23 mouse cellular contexts compared by ENCODE assay signal in the genomic region with DNA sequence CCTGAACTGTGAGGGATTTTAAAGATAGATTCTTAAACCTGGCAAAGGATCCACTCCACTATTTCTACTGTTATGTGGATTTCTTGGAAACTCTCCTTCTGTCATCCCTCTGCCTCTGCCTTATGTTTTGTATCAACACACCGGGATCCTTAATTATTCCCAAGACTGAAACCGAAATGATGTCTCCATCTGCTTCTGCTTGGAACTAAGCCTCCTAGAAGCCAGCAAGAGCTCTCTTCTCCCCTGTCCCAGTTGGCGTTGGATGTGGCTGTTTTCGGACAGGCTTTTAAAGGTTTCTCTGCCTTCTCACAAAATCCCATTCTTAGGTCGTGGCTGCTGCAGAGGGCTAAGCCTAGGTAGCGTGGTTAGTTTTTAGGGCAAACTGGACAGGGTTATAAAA.
DNase-seq lines count a peak whose midpoint lies in the region; ATAC-seq lines count a peak whose summit lies in the region.
"Had no signal": no experiment of that assay in that cellular context is flagged by ENCODE, and none has a peak within 500 bp of the region (broad histone marks: within the 10 kb centered on the region; RNA-seq: fewer than 3 reads in every experiment).

No protein-coding gene starts in this region.

- H3K4me2 ChIP-seq in forebrain, embryonic 13.5 days = no peak overlapping the region
- no peak overlapping the region for H3K4me2 ChIP-seq in forebrain, embryonic 12.5 days
- H3K4me2 ChIP-seq: embryonic facial prominence, embryonic 12.5 days; neural tube, embryonic 13.5 days had no signal

- ATAC-seq in forebrain, embryonic 13.5 days = peak; percentile 41; the same call in 1 of the 2 replicates
- ATAC-seq in forebrain, embryonic 12.5 days (ENCODE audit: low FRiP score) = no peak
- ATAC-seq: activated CD4-positive, CD25-positive, alpha-beta regulatory T cell, adult 4 months had no signal

- WGBS in forebrain, embryonic 13.5 days = 83% methylated on average over 6 of the region's 6 CpGs
- WGBS in forebrain, embryonic 12.5 days = 84% methylated on average over 6 of the region's 6 CpGs

- no peaks in the 10 kb centered on the region for H3K36me3 ChIP-seq in forebrain, embryonic 13.5 days (ENCODE audit: poor library complexity, severe bottlenecking)
- no peaks in the 10 kb centered on the region for H3K36me3 ChIP-seq in forebrain, embryonic 12.5 days (replicated peaks)
- H3K36me3 ChIP-seq: embryonic facial prominence, embryonic 12.5 days; G1E; heart, embryonic 10.5 days; limb, embryonic 10.5 days; neural tube, embryonic 13.5 days had no signal

- H3K27ac ChIP-seq in forebrain, embryonic 13.5 days = no peak overlapping the region
- no peak overlapping the region for H3K27ac ChIP-seq in forebrain, embryonic 12.5 days
- H3K27ac ChIP-seq: embryonic facial prominence, embryonic 12.5 days; heart, embryonic 10.5 days; kidney, postnatal 0 days; limb, embryonic 10.5 days; neural tube, embryonic 13.5 days had no signal

- H3K9ac ChIP-seq in forebrain, embryonic 13.5 days = no peak overlapping the region
- no peak overlapping the region for H3K9ac ChIP-seq in forebrain, embryonic 12.5 days
- H3K9ac ChIP-seq: embryonic facial prominence, embryonic 12.5 days; neural tube, embryonic 13.5 days had no signal

- no peaks in the 10 kb centered on the region for H3K4me1 ChIP-seq in forebrain, embryonic 13.5 days
- no peaks in the 10 kb centered on the region for H3K4me1 ChIP-seq in forebrain, embryonic 12.5 days
- H3K4me1 ChIP-seq: embryonic facial prominence, embryonic 12.5 days; heart, embryonic 10.5 days; megakaryocyte, embryonic 14.5 days; neural tube, embryonic 13.5 days had no signal

- no peak overlapping the region for H3K4me3 ChIP-seq in forebrain, embryonic 13.5 days
- no peak overlapping the region for H3K4me3 ChIP-seq in forebrain, embryonic 12.5 days (replicated peaks)
- H3K4me3 ChIP-seq: embryonic facial prominence, embryonic 12.5 days; erythroblast, embryonic 14.5 days; heart, embryonic 10.5 days; limb, embryonic 10.5 days; megakaryocyte, embryonic 14.5 days; neural tube, embryonic 13.5 days had no signal

- H3K9me3 ChIP-seq in forebrain, embryonic 13.5 days (replicated peaks) = no peaks in the 10 kb centered on the region
- no peaks in the 10 kb centered on the region for H3K9me3 ChIP-seq in forebrain, embryonic 12.5 days
- H3K9me3 ChIP-seq: embryonic facial prominence, embryonic 12.5 days; G1E; heart, embryonic 10.5 days; limb, embryonic 10.5 days; neural tube, embryonic 13.5 days had no signal

- no peaks in the 10 kb centered on the region for H3K27me3 ChIP-seq in forebrain, embryonic 13.5 days
- H3K27me3 ChIP-seq in forebrain, embryonic 12.5 days = no peaks in the 10 kb centered on the region
- H3K27me3 ChIP-seq: embryonic facial prominence, embryonic 12.5 days; megakaryocyte, embryonic 14.5 days; neural tube, embryonic 13.5 days had no signal

- peak; percentile 13 for DNase-seq in layer of hippocampus, adult 9-11 months
- no peak for DNase-seq in layer of hippocampus, postnatal 25 days (ENCODE audit: extremely low spot score in 1 of 2, low spot score in 1 of 2)
- DNase-seq in cerebellum, adult 18-20 months = peak; percentile 6 to 14
- DNase-seq in cerebellum, postnatal 25 days = peak; percentile 51 to 59
- no peak for DNase-seq in urinary bladder, adult 18-20 months (ENCODE audit: low spot score in 2 of 2)
- no peak for DNase-seq in spleen, postnatal 4 days (ENCODE audit: low spot score in 2 of 2)
- DNase-seq: adrenal gland, postnatal 10 days; gastrocnemius, postnatal 25 days; kidney, adult 11 months; lung, adult 18-20 months; midbrain, embryonic 14.5 days; right cerebral cortex, postnatal 14 days had no signal

Comparison
In these comparisons a context has a peak if more than half of its experiments do, and no peak if none do; other contexts are left out.
1. DNase-seq: peak in layer of hippocampus, adult 9-11 months (single experiment), cerebellum, adult 18-20 months (2 of 2) and cerebellum, postnatal 25 days (2 of 2); none in layer of hippocampus, postnatal 25 days (0 of 2), urinary bladder, adult 18-20 months (0 of 2) and spleen, postnatal 4 days (0 of 2).